Mouse (Mus musculus): ENCODE measurements around the gene Tubg2. TPM values are rescaled to one million over a fixed set of nuclear protein-coding genes. Genes with fewer than 3 reads are reported as not detected.

Tubg2 gene
- total RNA-seq, 4 experiments from 2014 or later, result 2.7 to 4.9 (median 3.0) TPM

DNA sequence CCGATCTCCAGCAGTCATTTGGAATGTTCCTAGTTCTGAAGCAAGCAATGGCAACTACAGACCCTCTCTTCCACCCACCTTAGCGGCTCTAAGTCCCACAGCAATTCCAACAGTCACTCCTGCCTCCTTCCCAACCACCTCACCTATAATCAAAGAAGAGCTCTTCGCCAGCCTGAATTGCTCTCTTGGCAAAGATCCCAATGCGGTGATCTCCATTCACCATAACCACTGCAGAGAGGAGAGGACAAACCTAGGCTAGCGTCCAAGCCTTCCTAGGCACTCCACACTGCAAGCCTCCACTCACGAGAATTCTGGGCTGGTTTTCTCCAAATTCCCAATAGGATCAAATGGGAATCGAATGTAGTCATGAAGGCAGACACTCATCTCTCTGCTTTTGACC, 37.4 kb downstream of the Tubg2 start:
- DNase-seq (ENCODE audit: low spot score), result no peak

DNA sequence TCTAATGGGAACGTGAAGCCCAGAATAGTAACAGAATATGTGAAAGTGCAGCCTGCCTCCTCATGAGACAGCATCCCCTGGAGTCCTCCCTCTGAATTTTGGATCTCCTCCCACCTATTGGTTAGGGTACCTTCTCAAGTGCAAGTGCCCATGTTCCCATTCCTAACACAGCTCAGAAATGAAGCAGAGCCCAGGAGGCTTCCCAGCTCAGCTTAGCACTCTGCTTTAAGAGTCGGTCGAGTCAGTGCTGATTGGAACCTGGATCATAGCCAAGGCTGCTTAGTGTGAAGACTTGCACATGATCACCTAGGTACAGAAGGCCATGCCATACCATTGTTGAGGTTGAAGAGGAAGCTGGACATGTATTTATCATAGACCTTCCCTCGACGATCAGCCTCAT, 38.4 kb downstream of the Tubg2 start:
- no peak for DNase-seq (ENCODE audit: low spot score)

GRCm38 (mm10) chr11:101194643-101195042, 38.9 kb downstream of the Tubg2 start:
- DNase-seq (ENCODE audit: low spot score), result no peak

DNA sequence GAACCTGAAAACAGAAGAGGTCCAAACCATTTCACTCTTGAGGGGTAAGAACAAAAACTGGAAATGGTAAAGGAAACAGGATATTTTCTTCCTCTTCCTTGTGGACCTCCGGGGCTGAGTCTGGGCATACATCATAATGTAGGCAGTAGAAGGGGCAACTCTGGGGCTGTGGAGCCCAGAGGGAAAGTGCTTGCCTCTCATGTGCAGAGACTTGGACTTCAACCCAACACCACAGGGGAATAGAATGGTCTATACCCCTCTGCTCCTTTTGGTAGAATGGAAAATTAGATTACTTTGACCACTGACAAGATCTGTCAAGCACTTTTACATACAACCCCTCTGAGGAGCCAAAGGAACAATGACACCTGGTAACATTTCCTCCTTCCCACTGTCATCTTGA, 39.4 kb downstream of the Tubg2 start:
- DNase-seq (ENCODE audit: low spot score), result no peak

DNA sequence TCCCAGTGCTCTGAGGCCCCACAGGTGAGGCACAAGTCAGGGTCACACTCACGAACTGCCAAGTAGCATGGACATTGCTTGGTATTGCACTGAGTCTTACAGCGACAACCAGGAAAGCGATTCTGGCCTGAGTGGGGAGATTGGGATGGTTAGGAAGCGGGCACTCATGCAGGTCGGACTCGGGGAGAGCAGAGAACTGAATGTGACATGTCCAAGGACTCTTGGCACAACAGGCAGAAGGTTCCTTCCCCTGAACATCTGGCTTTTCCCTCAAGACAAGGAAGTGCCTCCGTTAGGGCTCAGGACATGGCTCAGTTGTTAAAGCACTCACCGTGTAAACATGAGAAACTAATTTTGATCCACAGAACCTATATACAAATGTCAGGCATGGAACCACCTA, 39.9 kb downstream of the Tubg2 start:
- DNase-seq (ENCODE audit: low spot score), result no peak

DNA sequence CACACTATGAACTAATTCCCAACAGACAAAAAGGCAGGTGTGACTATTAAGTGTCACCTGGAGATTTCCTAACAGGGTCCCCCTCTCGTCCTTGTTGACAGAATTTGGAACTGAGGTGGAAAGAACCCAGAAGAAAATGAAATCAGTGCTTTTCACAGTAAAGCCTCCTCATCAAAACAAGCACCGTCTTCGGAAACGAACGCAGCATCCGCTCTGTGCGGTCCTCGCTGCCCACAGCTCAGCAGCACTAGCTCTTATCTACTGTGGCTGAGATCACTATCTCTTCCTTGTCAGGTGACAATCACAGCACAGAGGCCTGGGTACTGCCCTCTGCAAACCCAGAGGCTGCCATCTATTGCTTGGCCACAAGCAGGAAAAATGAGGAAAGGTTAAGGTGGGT, 40.5 kb downstream of the Tubg2 start:
- no peak for DNase-seq (ENCODE audit: low spot score)

GRCm38 (mm10) chr11:101199555-101199954, 43.8 kb downstream of the Tubg2 start:
- no peak for DNase-seq (ENCODE audit: low spot score)

DNA sequence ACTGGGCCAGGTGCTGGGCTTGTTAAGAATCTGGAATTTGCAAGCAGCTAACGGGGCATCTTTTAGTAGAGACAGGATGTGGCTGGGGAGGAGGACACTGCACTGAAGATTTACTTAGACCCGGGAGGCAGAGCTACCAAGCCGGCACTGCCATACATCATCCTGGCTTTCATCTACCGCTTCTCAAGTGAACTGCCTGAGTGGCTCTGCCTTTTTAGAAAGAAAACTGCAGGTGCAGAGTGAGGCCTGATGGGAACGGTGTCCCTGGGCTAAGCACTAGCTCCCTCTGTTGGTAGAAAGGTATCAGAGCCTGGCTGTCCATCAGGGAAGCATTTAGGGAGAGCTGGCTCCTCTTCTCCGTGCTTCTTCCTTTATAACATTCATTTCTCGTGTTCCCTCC, 45.3 kb downstream of the Tubg2 start:
- no peak for DNase-seq (ENCODE audit: low spot score)

Small RNAs within 50 kb of the gene (microRNA-seq; reads per million reads assigned to microRNA genes)
- gene Gm27626, result not detected

Other genes with a start within 250 kb of the Tubg2 start
- 100 to 1,000 TPM in 1 of 4 experiments, 10 to 100 TPM in 3; 76.6 to 108 (median 91.0) TPM for gene Stat3, start 216.4 kb upstream of the Tubg2 start, total RNA-seq (2022)
- gene Cavin1, start 185.0 kb upstream of the Tubg2 start, total RNA-seq (2022), result 100 to 1,000 TPM; 190 to 247 (median 212) TPM
- 100 to 1,000 TPM in 1 of 4 experiments, 10 to 100 TPM in 3; 85.0 to 100 (median 88.9) TPM for gene Atp6v0a1, start 146.5 kb upstream of the Tubg2 start, total RNA-seq (2022)
- gene Naglu, start 85.9 kb upstream of the Tubg2 start, total RNA-seq (2022), result 10 to 100 TPM in 1 of 4 experiments, 1 to 10 TPM in 3; 7.3 to 10.1 (median 7.8) TPM
- gene Hsd17b1, start 77.5 kb upstream of the Tubg2 start, total RNA-seq (2022), result 1 to 10 TPM in 1 of 4 experiments, under 1 TPM in 3; 0.22 to 1.5 (median 0.52) TPM
- gene Coasy, start 73.3 kb upstream of the Tubg2 start, total RNA-seq (2022), result 10 to 100 TPM; 14.5 to 21.0 (median 17.6) TPM
- gene Mlx, start 68.6 kb upstream of the Tubg2 start, total RNA-seq (2022), result 10 to 100 TPM; 15.5 to 24.4 (median 20.0) TPM
- gene Psmc3ip, start 60.5 kb upstream of the Tubg2 start, total RNA-seq (2022), result 1 to 10 TPM; 2.3 to 3.1 (median 2.8) TPM
- 10 to 100 TPM; 26.5 to 31.2 (median 29.0) TPM for gene Retreg3, start 36.0 kb upstream of the Tubg2 start, total RNA-seq (2022)
- 10 to 100 TPM; 23.2 to 27.3 (median 25.4) TPM for gene Tubg1, start 36.0 kb upstream of the Tubg2 start, total RNA-seq (2022)
- gene Cntnap1, start 14.6 kb downstream of the Tubg2 start, total RNA-seq (2022), result 1 to 10 TPM; 1.1 to 2.9 (median 1.5) TPM
- 10 to 100 TPM; 23.4 to 29.9 (median 28.1) TPM for gene Plekhh3, start 15.4 kb downstream of the Tubg2 start, total RNA-seq (2022)
- gene Ccr10, start 19.5 kb downstream of the Tubg2 start, total RNA-seq (2022), result under 1 TPM in 2 of 4 experiments, not detected in 2; 0.14 to 0.19 TPM
- gene Ezh1, start 70.6 kb downstream of the Tubg2 start, total RNA-seq (2022), result 10 to 100 TPM; 28.6 to 37.3 (median 31.7) TPM
- gene Ramp2, start 90.1 kb downstream of the Tubg2 start, total RNA-seq (2022), result 10 to 100 TPM; 60.8 to 93.6 (median 83.9) TPM
- 100 to 1,000 TPM in 3 of 4 experiments, 10 to 100 TPM in 1; 88.4 to 109 (median 104) TPM for gene Vps25, start 97.8 kb downstream of the Tubg2 start, total RNA-seq (2022)
- gene Wnk4, start 104.7 kb downstream of the Tubg2 start, total RNA-seq (2022), result 10 to 100 TPM in 3 of 4 experiments, 1 to 10 TPM in 1; 7.6 to 16.6 (median 14.2) TPM
- under 1 TPM in 3 of 4 experiments, not detected in 1; 0.14 to 0.29 (median 0.22) TPM for gene Cntd1, start 123.1 kb downstream of the Tubg2 start, total RNA-seq (2022)
- gene Coa3, start 123.2 kb downstream of the Tubg2 start, total RNA-seq (2022), result 100 to 1,000 TPM in 2 of 4 experiments, 10 to 100 TPM in 2; 93.0 to 105 (median 98.0) TPM
- gene Becn1, start 146.4 kb downstream of the Tubg2 start, total RNA-seq (2022), result 100 to 1,000 TPM in 2 of 4 experiments, 10 to 100 TPM in 2; 78.6 to 116 (median 100) TPM
- 10 to 100 TPM; 66.4 to 85.0 (median 73.6) TPM for gene Psme3, start 160.3 kb downstream of the Tubg2 start, total RNA-seq (2022)
- 1 to 10 TPM; 1.4 to 1.9 (median 1.7) TPM for gene Aoc2, start 169.2 kb downstream of the Tubg2 start, total RNA-seq (2022)
- gene Aoc3, start 174.7 kb downstream of the Tubg2 start, total RNA-seq (2022), result 1 to 10 TPM; 7.1 to 9.2 (median 8.5) TPM
- gene G6pc, start 211.7 kb downstream of the Tubg2 start, total RNA-seq (2022), result not detected

Data from heart, adult 8-10 months (tissue).